Mouse (Mus musculus) bone marrow, adult 2 months (tissue): ENCODE measurements around the gene Pde1b. TPM values are rescaled to one million over a fixed set of nuclear protein-coding genes. Genes with fewer than 3 reads are reported as not detected.

Experiments
- H3K27ac ChIP-seq: fragments of 200-500 bp; 2 replicates; pipeline ENCODE4 v1.5.1; 2012; ENCODE audit warnings: low read depth, mild to moderate bottlenecking, control low read depth, inconsistent platforms, low read length; ENCODE audit not compliant: control insufficient read depth, poor library complexity, insufficient read depth
- H3K4me1 ChIP-seq: fragments of 200-500 bp; 2 replicates; pipeline ENCODE4 v1.6.1; 2011; ENCODE audit warnings: low read length; ENCODE audit not compliant: control insufficient read depth, insufficient read depth
- H3K4me3 ChIP-seq: fragments of 200-500 bp; replicated peaks from 2 replicates; pipeline ENCODE3; 2011; ENCODE audit warnings: mild to moderate bottlenecking, low read depth, low read length, control low read depth; ENCODE audit not compliant: control insufficient read depth
- CTCF ChIP-seq: fragments of 200-500 bp; IDR thresholded peaks from 2 replicates; pipeline ENCODE4 v1.5.1; 2011; ENCODE audit warnings: low read length, control low read depth; ENCODE audit not compliant: control insufficient read depth, insufficient read depth
- POLR2A ChIP-seq: fragments of 200-500 bp; IDR thresholded peaks from 2 replicates; pipeline ENCODE4 v1.6.1; 2011; ENCODE audit warnings: low read depth, mild to moderate bottlenecking, control low read depth, low read length, borderline replicate concordance; ENCODE audit not compliant: control insufficient read depth
- WGBS: fragments of 180-500 bp; shearing (Covaris S2); methylation state at CpG from one replicate; pipeline ENCODE4 v1.1.7; 2018; 5-methylcytosine and 5-hydroxymethylcytosine counted together
- polyA plus RNA-seq: library from polyadenylated mRNA; stranded (reverse); fragments of >200 nt; gene quantifications from 2 replicates; pipeline ENCODE4 v1.2.4, GENCODE M21; 2011; ENCODE audit warnings: low replicate concordance; ENCODE audit not compliant: missing spikeins, insufficient read depth, insufficient read length

Gene Pde1b
- 15.2 and 32.6 TPM in 2 replicates for polyA plus RNA-seq

GRCm38 (mm10) chr15:103502435-103503250 is at the start of gene Pde1b:
Gene Pde1b (plus strand): TSS chr15:103503034.
- WGBS, result 2% methylated on average over 55 of the region's 63 CpGs
- Histone ChIP-seq H3K27ac (no peak within 1 kb of the TSS), H3K4me3 (peak within 1 kb of the TSS; percentile 9), H3K4me1 (no peaks in the 10 kb centered on the region; the same call in 1 of the 2 replicates)
- TF ChIP-seq POLR2A (no peak), CTCF (no peak)

DNA sequence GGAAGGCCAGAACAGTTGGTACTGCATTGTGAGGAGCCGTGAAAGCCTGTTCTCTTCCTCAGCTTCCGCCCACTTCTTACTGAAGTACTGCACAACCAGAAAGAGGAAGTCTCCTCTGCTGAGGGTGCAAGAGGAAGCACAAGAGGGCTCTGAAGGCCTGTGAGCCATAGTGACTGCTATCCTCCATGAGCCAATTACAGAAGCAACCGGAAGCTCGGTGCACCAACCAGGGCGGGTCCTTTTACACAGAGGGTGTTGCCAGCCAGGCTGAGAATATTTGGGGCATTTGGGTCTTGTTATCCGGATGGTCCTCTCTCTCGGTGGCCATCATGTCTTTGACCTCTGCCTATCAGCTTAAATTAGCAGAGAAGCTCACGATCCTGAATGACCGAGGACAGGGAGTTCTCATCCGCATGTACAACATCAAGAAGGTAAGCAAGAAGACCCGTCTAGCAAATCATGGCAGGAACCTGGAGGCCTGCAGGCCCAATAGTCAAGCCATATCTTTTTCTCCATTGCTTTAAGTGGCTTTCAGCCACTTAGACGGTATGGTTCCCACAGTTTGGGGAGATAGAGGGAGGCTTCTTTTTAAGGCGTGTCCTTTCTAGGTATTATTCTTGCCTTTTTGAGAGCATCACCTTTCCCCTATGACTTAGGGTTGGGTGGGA is 49.1 kb upstream of the Pde1b start, which contains the start of gene Nckap1l:
TSS of gene Nckap1l (plus strand) at position 244 of the 668 bp plus-strand sequence.
- Histone ChIP-seq H3K4me3 (peak within 1 kb of the TSS; percentile 91), H3K27ac (peak within 1 kb of the TSS; percentile 81), H3K4me1 (peaks cover 1% of the 10 kb centered on the region; the same call in 1 of the 2 replicates)
- 2% methylated on average over 13 of the region's 13 CpGs for WGBS
- no peak for TF ChIP-seq CTCF
- TF ChIP-seq POLR2A, result no peak; the same call in 1 of the 2 replicates

GRCm38 (mm10) chr15:103454449-103454848 is 48.4 kb upstream of the Pde1b start:
- peaks cover 1% of the 10 kb centered on the region; the same call in 1 of the 2 replicates for H3K4me1 ChIP-seq
- TF ChIP-seq POLR2A (no peak), CTCF (no peak)
- peak overlapping the region; percentile 67 for H3K4me3 ChIP-seq
- peak overlapping the region; percentile 43; the same call in 1 of the 2 replicates for H3K27ac ChIP-seq
- 3% methylated on average over 6 of the region's 6 CpGs for WGBS

GRCm38 (mm10) chr15:103462539-103463261 is 40.1 kb upstream of the Pde1b start:
- Histone ChIP-seq H3K4me1 (no peaks in the 10 kb centered on the region; the same call in 1 of the 2 replicates), H3K27ac (no peak overlapping the region), H3K4me3 (no peak overlapping the region)
- WGBS, result 45% methylated on average over 7 of the region's 7 CpGs
- TF ChIP-seq POLR2A (no peak), CTCF (no peak)

- no peak overlapping the region for H3K4me3 ChIP-seq
- no peak overlapping the region for H3K27ac ChIP-seq
Measured at GRCm38 (mm10) chr15:103471488-103472194, 31.2 kb upstream of the Pde1b start.

GRCm38 (mm10) chr15:103472265-103472664 is 30.6 kb upstream of the Pde1b start:
- Histone ChIP-seq H3K4me1 (no peaks in the 10 kb centered on the region), H3K4me3 (no peak overlapping the region), H3K27ac (no peak overlapping the region)
- WGBS, result 84% methylated on average over 3 of the region's 3 CpGs
- TF ChIP-seq POLR2A (no peak), CTCF (no peak)

More at GRCm38 (mm10) chr15:103471488-103472194, 31.2 kb upstream of the Pde1b start:
- TF ChIP-seq CTCF, result no peak
- no peak for TF ChIP-seq POLR2A
- H3K4me1 ChIP-seq, result no peaks in the 10 kb centered on the region
- 78% methylated on average over 7 of the region's 7 CpGs for WGBS

DNA sequence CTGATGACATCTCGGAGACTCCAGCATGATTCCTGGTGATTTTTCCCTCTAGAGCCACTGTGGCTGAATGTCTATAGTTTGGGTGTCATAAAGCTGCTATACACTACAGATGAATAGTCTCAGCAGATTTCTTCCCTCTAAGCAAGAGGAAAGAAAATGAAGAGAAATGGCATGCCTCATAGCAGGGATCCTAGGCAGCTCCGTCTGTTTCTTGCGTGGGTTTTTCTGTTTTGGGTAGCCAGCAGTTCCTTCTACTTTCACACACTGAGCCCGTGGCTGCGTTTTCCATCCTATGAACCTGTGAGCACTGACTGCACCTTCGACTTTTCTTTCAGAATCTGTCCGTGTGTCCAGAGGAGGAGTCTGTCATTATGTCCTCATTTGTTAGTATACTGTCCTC is 29.7 kb upstream of the Pde1b start:
- Histone ChIP-seq H3K4me3 (no peak overlapping the region), H3K27ac (no peak overlapping the region), H3K4me1 (no peaks in the 10 kb centered on the region)
- no peak for TF ChIP-seq POLR2A
- no peak for TF ChIP-seq CTCF
- 86% methylated on average over 7 of the region's 7 CpGs for WGBS
